Mouse (Mus musculus): ENCODE measurements around the gene Gm28539.
A peak's percentile ranks its signal among the peaks of the same experiment; 100 is the strongest.
"Not testable (repeated sequence)": the region's sequence is repeated elsewhere in the genome, so short reads cannot be mapped to it uniquely, and the experiment has no call there.

Gene Gm28539

GRCm38 (mm10) chr16:18969420-18970128 is 133.2 kb downstream of the Gm28539 start:
- no peak for DNase-seq

DNA sequence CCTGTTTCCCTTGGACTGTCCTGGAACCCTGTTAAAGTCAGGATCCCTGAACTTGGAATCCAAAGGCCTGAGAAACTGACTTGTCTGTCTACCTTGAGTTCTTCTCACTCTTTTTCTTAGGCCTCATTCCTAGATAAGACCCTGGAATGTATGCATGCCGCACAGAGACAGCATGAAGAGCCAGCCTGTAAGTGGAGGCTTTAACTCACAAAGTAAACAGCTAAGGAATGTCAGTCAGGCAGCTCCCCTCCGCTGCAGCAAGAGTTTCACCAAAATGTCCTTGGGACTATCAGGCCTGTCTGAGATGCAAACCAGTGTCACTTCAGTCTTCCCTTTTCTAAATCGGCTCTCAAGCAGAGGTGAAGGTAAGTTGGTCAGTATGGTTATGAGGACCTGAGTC is 134.5 kb downstream of the Gm28539 start:
- no peak for DNase-seq

GRCm38 (mm10) chr16:18975665-18976064 is 139.3 kb downstream of the Gm28539 start:
- not testable (repeated sequence) for DNase-seq

- DNase-seq = no peak
Measured at GRCm38 (mm10) chr16:18976315-18976714, 139.9 kb downstream of the Gm28539 start.

DNA sequence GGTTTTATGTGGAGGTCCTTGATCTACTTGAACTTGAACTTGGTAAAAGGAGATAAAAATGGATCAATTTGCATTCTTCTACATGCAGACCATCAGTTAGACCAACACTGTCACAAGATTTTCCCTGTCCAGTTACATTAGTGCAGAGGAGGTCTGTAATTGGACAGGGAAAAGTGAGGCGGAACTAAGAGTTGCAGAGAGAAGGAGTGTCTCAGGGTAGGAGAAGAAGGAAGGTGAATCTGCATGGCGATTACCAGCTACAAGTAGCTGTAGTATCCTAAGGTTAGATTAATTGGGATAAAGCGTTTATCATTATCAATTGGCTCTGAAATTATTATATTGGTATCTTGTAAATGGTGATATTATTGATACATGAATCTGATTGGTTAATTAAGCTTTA is 150.0 kb downstream of the Gm28539 start:
- DNase-seq = no peak

DNA sequence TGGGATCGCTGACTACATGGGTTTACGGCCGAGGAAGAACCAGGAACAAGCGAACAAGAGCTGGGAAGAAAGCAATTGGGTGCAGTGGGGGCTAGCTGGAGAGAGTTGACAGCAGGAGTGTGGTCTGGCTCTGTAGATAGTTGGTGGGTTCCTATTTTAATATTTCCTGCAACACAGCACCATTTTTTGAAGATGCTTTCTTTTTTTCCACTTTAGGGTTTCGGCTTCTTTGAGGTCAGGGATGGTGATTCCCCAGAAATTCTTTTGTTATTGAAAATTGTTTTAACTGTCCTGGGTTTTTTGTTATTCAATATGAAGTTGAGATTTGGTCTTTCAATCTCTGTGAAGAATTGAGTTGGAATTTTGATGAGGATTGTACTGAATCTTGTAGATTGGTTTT is 150.5 kb downstream of the Gm28539 start:
- no peak for DNase-seq

DNA sequence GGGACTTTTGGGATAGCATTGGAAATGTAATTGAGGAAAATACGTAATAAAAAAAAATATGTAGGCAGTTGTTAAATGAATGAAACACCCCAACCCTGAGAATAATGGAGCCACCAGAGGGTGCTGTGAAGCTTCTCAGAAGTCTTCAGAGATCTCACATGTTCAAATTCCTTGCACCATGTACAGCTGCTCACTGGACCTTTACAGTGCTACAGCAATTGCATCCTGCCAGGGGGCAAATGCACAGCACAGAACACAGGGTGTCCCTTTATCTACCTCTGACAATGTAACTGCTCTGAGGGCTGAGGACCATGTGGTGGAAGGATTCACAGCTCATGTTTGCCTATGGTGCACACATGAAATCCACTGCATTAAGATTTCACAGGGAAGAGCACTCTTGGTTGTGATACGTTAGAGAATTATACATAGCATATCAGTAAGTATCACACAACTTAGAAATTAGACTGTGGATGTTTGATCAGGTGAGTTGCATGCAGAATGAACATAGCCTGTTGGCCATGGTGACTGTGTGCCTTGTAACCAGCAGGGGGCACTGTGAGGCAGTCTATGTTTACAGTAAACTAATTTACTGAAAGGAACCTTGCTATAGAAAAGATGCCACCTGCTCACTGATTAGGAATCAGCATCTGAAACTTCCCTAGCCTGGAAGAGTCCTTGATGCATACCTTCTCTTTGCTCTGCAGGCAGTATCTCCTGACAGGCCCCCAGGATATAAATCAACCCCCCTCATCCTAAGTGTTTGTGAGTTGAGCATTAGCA is 166.4 kb downstream of the Gm28539 start:
- DNase-seq = peak; percentile 10

DNA sequence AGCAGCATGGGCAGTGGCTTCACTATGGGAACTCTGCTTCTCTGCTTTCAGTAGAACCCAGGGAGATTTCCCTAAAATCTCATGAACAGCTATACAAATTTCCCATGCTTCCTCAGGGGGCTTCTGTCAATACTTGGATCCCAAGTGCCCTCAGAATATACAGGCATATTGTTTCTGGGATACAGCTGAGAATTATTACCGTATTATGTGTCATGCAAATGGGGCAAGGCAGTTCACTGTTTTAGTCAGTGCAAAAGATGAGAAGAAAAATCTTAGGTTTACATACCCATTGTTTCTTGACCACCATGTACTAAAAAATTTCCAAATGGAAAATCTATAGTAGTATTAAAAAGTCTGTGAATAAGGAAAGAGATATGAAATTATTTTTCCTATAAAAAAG is 167.4 kb downstream of the Gm28539 start:
- no peak for DNase-seq

GRCm38 (mm10) chr16:19005298-19005697 is 168.9 kb downstream of the Gm28539 start:
- no peak for DNase-seq

Measured in kidney, postnatal 10 days (tissue).